Mouse (Mus musculus) heart, postnatal 0 days (tissue): ENCODE data around the gene Plin4.

ENCODE experiments used
- CTCF ChIP-seq: IDR thresholded peaks from 2 replicates; pipeline ENCODE4 v1.5.1; 2016; ENCODE audit warnings: antibody characterized with exemption, control low read depth, low read depth
- EP300 ChIP-seq: IDR thresholded peaks from 2 replicates; pipeline ENCODE4 v1.6.1; 2016; ENCODE audit warnings: antibody characterized with exemption, low read depth

- TF ChIP-seq CTCF (no peak), EP300 (no peak)
These were observed 10.6 kb upstream of the Plin4 start for GRCm38 (mm10) chr17:56119981-56120880.
